Mouse (Mus musculus) neural tube, embryonic 14.5 days (tissue): ENCODE data around the gene Tex14. TPM values are rescaled to one million over a fixed set of nuclear protein-coding genes. Genes with fewer than 3 reads are reported as not detected.
A peak's percentile ranks its signal among the peaks of the same experiment; 100 is the strongest.
"Not testable (repeated sequence)": the region's sequence is repeated elsewhere in the genome, so short reads cannot be mapped to it uniquely, and the experiment has no call there.

Experiments
- ATAC-seq: fragments of 200-750 bp; cut with Nextera tagmentation; 2 replicates; pipeline ENCODE4 v1.8.0; 2017; ENCODE audit warnings: low read depth, mild to moderate bottlenecking, moderate TSS enrichment, moderate library complexity
- H3K27ac ChIP-seq: fragments of 300-500 bp; sonication (generic); 2 replicates; pipeline ENCODE4 v1.5.1; 2014; ENCODE audit warnings: low read depth, mild to moderate bottlenecking, control low read depth, low read length, moderate library complexity, mixed read lengths
- H3K27me3 ChIP-seq: fragments of 300-500 bp; sonication (generic); 2 replicates; pipeline ENCODE4 v1.6.1; 2014; ENCODE audit warnings: low read length; ENCODE audit not compliant: control insufficient read depth, insufficient read depth
- H3K36me3 ChIP-seq: fragments of 300-500 bp; sonication (generic); 2 replicates; pipeline ENCODE4 v1.6.1; 2014; ENCODE audit warnings: low read length, mixed read lengths; ENCODE audit not compliant: control insufficient read depth, insufficient read depth
- H3K4me1 ChIP-seq: fragments of 300-500 bp; sonication (generic); 2 replicates; pipeline ENCODE4 v1.6.1; 2014; ENCODE audit warnings: low read length; ENCODE audit not compliant: control insufficient read depth, insufficient read depth
- H3K4me2 ChIP-seq: fragments of 300-500 bp; sonication (generic); 2 replicates; pipeline ENCODE4 v1.6.1; 2014; ENCODE audit warnings: mild to moderate bottlenecking, low read depth, low read length, control low read depth
- H3K4me3 ChIP-seq: fragments of 300-500 bp; sonication (generic); 2 replicates; pipeline ENCODE4 v1.5.1; 2014; ENCODE audit warnings: low read depth, low read length, control low read depth, mixed read lengths
- H3K9ac ChIP-seq: fragments of 300-500 bp; sonication (generic); replicated peaks from 2 replicates; pipeline ENCODE4 v1.6.1; 2014; ENCODE audit warnings: low read depth, mild to moderate bottlenecking, control low read depth, low read length, mixed read lengths
- H3K9me3 ChIP-seq: fragments of 300-500 bp; sonication (generic); 2 replicates; pipeline ENCODE4 v1.6.1; 2016; ENCODE audit warnings: low read length; ENCODE audit not compliant: control insufficient read depth
- WGBS: fragments of 180-500 bp; shearing (Covaris S2); extraction: QIAGEN DNeasy Blood & Tissue Kit; methylation state at CpG from one replicate; pipeline ENCODE4 v1.1.7; 2014; 5-methylcytosine and 5-hydroxymethylcytosine counted together
- polyA plus RNA-seq: library from polyadenylated mRNA; unstranded; fragments of >200 nt; fragmentation: Nextera tagmentation; extraction: Ambion mirVana; gene quantifications from 2 replicates; pipeline ENCODE4 v1.2.1, GENCODE M21; 2014

Tex14 gene
- polyA plus RNA-seq, 1 experiment from 2014 or later: 0.51 TPM

DNA sequence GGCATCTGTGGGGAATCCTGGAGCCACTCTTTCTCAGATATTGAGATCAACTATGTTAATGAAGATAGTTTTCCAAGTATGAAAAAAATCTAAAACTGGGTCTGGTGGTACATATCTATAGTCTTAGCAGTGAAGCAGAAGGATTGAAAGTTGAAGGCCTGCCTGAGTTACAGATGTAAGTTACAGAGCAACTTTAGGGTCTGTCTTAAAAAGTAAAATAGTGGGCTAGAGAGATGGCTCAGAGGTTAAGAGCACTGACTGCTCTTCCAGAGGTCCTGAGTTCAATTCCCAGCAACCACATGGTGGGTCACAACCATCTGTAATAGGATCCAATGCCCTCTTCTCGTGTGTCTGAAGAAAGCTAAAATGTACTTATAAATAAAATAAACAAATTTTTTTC, 27.6 kb downstream of the Tex14 start:
- no peaks in the 10 kb centered on the region for H3K9me3 ChIP-seq
- no peaks in the 10 kb centered on the region for H3K36me3 ChIP-seq
- ATAC-seq: no peak
- H3K4me3 ChIP-seq: no peak overlapping the region
- WGBS: 81% methylated on average over 1 of the region's 1 CpGs
- no peak overlapping the region for H3K27ac ChIP-seq
- H3K4me2 ChIP-seq: no peak overlapping the region
- no peaks in the 10 kb centered on the region for H3K4me1 ChIP-seq
- H3K27me3 ChIP-seq: no peaks in the 10 kb centered on the region
- H3K9ac ChIP-seq: no peak overlapping the region

DNA sequence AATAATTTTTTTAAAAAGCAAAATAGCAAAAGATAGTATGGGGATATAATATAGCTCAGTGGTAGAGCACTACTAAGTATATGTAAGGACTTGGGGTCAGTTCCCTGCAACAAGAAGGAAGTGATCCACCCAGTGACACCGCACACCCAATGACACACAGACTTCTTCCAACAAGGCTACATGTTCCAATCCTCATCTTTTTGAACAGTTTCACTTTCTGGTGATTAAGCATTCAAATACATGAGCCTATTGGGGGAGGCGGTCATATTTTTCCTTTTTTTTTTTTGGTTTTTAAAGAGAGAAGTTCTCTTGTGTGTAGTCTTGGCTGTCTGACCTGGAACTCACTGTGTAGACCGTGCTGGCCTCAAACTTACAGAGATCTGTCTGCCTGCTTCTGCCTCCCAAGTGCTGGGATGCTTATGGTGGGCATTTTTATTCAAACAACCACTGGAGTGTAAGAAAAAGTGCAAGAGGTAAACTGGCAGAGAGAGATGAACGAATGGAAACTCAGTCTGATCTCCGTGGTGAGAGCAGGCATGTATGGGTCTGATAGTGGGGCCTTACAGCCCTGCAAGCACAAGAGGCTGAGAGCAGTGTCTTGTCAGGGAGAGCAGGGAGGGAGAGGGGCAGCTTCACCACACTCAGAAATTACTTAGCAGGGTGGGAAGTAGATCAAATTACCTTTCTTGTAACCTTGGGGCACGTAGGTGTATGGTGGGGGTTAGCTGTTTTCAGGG, 28.2 kb downstream of the Tex14 start:
- Histone ChIP-seq H3K36me3 (no peaks in the 10 kb centered on the region), H3K9ac (no peak overlapping the region), H3K4me2 (no peak overlapping the region), H3K4me1 (no peaks in the 10 kb centered on the region), H3K4me3 (no peak overlapping the region), H3K27me3 (no peaks in the 10 kb centered on the region), H3K9me3 (no peaks in the 10 kb centered on the region), H3K27ac (no peak overlapping the region)
- 55% methylated on average over 6 of the region's 6 CpGs for WGBS
- ATAC-seq: no peak

DNA sequence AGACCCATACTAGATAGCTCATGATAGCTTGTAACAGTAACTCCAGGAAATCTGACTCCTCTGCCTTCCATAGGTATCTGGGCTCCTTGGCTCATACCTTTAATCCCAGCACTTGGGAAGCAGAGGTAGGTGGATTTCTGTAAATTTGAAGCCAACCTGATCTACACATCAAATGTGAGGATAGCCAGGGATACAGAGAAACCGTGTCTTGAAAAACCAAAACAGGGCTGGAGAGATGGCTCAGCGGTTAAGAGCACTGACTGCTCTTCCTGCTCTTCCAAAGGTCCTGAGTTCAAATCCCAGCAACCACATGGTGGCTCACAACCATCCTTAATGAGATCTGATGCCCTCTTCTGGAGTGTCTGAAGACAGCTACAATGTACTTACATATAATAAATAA, 30.2 kb downstream of the Tex14 start:
- not testable (repeated sequence) for H3K27ac ChIP-seq, H3K4me3 ChIP-seq, H3K27me3 ChIP-seq, H3K9me3 ChIP-seq, H3K36me3 ChIP-seq, H3K9ac ChIP-seq, ATAC-seq, H3K4me2 ChIP-seq, H3K4me1 ChIP-seq
- WGBS: 82% methylated on average over 2 of the region's 2 CpGs

DNA sequence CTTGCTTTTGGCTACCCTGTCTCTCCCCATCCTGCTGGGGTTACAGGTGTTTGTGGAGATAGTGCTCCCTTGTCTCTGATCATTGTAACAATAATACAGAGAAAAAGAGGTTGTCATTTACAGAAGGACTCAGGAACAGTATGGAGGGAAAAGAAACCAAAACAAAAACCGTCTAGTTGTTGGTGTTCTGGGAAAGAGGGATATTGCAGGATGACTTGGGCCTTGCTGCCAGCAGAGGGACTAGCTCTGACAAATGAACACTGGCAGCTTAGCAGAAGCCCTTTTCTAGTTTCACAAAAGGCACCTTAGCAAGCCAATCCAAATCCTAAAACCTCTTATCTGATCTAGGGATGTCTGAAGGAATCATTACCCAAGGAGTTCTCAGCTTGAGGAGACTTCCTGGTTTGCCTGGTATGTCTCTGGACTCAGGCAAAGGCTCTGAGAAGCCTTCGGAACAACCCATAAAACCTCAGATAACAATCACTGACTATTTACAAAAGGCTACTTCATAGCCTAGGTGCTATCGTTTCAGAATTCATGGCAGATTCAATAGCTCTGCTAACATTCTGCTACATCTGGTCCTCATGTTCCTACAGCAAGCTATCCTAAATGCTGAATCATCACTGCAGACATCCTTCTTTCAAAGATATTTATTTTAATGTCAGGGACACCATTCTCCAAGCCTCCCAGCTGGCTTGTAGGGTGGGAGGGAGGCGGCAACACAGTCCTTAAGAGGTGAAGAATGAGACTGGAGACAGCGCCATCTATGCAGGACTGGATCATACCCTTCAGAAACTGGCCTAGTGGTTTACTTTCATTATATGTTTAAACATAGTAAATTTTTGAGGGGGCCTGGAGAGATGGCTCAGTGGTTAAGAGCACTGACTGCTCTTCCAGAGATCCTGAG, 31.7 kb downstream of the Tex14 start:
- Histone ChIP-seq H3K4me2 (no peak overlapping the region), H3K27me3 (no peaks in the 10 kb centered on the region), H3K9ac (no peak overlapping the region), H3K4me1 (no peaks in the 10 kb centered on the region), H3K9me3 (no peaks in the 10 kb centered on the region), H3K4me3 (no peak overlapping the region), H3K27ac (no peak overlapping the region), H3K36me3 (no peaks in the 10 kb centered on the region)
- no peak for ATAC-seq
- 77% methylated on average over 5 of the region's 5 CpGs for WGBS

DNA sequence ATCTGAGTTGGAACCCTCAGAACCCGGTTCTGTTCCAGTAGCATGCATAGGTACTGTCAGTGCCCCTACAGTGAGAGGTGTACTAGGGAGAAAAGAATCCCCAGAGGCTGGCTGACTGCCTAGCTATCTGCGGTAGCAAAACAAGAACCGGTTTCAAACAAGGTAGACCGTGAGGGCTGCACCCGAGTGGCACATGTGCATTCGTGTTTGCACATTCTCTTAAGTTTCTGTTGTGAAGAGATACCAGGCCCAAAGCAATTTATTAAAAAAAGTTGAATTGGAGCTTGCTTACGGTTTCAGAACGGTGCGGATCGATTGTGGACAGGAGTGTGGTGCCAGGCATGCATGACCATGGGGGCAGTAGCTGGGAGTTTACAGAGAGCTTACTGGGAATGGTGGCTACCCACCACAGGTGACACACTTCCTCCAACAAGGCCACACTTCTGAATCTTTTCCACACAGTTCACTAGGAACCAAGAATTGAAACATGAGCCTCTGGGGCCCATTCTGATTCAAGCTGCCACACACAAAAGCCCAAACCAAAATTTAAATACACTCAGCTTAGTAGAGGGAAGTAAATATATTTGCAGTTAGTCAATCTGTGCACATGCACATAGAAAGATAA, 35.0 kb downstream of the Tex14 start:
- Histone ChIP-seq H3K36me3 (no peaks in the 10 kb centered on the region), H3K4me3 (no peak overlapping the region), H3K27ac (no peak overlapping the region), H3K4me2 (no peak overlapping the region), H3K9me3 (no peaks in the 10 kb centered on the region), H3K27me3 (no peaks in the 10 kb centered on the region), H3K9ac (no peak overlapping the region), H3K4me1 (no peaks in the 10 kb centered on the region)
- 90% methylated on average over 10 of the region's 10 CpGs for WGBS
- ATAC-seq: no peak

DNA sequence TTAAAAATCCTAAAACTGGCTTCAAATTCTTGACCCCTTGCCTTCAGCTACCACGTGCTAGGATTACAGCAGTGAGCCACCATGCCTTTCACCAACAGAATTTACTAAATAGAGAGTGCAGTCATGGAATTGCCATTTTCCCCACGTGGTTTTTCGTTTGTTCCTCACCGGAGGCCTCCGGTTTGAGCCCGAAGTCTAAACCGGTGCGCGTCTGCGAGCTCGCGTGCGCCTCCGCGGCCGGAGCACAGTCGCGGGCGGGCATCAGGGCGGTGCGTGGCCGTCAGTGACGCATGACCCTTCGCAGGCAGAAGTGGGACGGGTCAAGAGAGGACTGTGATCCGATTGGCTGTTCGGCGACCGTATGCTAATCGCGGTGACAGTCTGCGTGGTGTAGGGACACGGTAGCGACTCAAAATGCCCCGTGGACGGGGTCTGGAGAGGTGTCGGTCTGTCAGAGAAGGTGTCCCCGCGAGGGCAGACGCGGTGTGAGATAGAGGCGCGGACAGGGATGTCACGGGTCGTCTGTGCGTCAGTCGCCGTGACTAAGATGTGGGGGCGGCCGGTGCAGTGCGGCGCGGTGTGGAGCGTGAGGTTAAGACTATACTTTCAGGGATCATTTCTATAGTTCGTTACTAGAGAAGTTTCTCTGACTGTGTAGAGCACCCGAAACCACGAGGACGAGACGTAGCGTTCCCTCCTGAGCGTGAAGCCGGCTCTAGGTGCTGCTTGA, 37.9 kb downstream of the Tex14 start:
- not testable (repeated sequence) for H3K27me3 ChIP-seq, H3K4me1 ChIP-seq, H3K36me3 ChIP-seq, H3K9me3 ChIP-seq
- Histone ChIP-seq H3K4me3 (peak overlapping the region; percentile 26), H3K27ac (peak overlapping the region; percentile 86), H3K9ac (peak overlapping the region; percentile 52), H3K4me2 (peak overlapping the region; percentile 50)
- peak; percentile 99 for ATAC-seq
- WGBS: 1% methylated on average over 25 of the region's 62 CpGs

DNA sequence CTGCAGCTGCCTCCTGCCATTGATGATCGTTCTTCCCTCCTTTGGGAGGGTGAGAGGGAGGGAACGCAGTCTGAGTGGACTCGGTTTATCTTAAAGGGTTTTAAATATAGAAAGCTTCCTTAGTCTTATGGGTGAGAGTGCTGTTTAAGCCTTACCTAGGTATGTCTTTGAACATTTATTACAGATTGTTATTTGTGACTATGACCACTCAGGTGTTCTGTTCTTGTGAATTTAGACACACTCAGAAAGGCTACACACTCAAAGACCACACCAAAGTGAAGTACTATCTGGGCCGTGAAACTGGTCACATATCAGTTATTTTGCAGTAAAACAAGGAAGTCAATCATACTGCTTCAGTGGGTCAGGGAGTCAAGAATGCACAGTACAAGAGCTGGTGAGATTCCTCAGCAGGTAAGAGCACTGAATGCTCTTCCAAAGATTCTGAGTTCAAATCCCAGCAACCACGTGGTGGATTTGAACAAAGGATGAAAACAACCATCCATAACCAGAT, 38.6 kb downstream of the Tex14 start:
- Histone ChIP-seq H3K4me3 (no peak overlapping the region), H3K36me3 (no peaks in the 10 kb centered on the region), H3K4me1 (0 out of 2 replicates have a peak, but pooled peaks cover 3% of the 10 kb centered on the region), H3K4me2 (no peak overlapping the region), H3K9me3 (no peaks in the 10 kb centered on the region), H3K27ac (peak overlapping the region; percentile 16; the same call in 1 of the 2 replicates), H3K9ac (no peak overlapping the region), H3K27me3 (no peaks in the 10 kb centered on the region)
- peak; percentile 0; the same call in 1 of the 2 replicates for ATAC-seq
- WGBS: 0% methylated on average over 5 of the region's 5 CpGs

DNA sequence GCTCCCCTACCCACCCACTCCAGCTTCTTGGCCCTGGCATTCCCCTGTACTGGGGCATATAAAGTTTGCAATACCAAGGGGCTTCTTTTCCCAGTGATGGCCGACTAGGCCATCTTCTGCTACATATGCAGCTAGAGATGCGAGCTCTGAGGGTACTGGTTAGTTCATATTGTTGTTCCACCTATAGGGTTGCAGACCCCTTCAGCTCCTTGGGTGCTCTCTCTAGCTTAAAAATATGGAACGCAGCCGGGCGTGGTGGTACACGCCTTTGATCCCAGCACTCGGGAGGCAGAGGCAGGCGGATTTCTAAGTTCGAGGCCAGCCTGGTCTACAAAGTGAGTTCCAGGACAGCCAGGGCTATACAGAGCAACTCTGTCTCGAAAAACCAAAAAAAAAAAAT, 39.2 kb downstream of the Tex14 start:
- H3K36me3 ChIP-seq, ATAC-seq, H3K9ac ChIP-seq, H3K4me1 ChIP-seq, H3K27me3 ChIP-seq, H3K27ac ChIP-seq, H3K4me3 ChIP-seq, H3K9me3 ChIP-seq, H3K4me2 ChIP-seq: not testable (repeated sequence)
- 75% methylated on average over 10 of the region's 10 CpGs for WGBS
